ENCODE assay signal across 19 mouse cellular contexts in genomic region chr15:59733031-59733810, GRCm38 (mm10).
"Had no signal": no experiment of that assay in that cellular context is flagged by ENCODE, and none has a peak within 500 bp of the region (broad histone marks: within the 10 kb centered on the region; RNA-seq: fewer than 3 reads in every experiment).

No protein-coding gene starts in this region.

- H3K27me3 ChIP-seq: limb, embryonic 13.5 days; liver, embryonic 12.5 days; liver, embryonic 15.5 days had no signal

- H3K4me2 ChIP-seq: limb, embryonic 13.5 days; liver, embryonic 12.5 days; liver, embryonic 15.5 days; midbrain, embryonic 11.5 days had no signal

- H3K9ac ChIP-seq: limb, embryonic 13.5 days; liver, embryonic 12.5 days; liver, embryonic 15.5 days had no signal

- H3K9me3 ChIP-seq: limb, embryonic 10.5 days; liver, embryonic 12.5 days; liver, embryonic 15.5 days had no signal

- H3K4me3 ChIP-seq: layer of hippocampus, adult 2 months; limb, embryonic 10.5 days; limb, embryonic 13.5 days; liver, embryonic 12.5 days; liver, embryonic 15.5 days had no signal

- ATAC-seq: inflammation-experienced regulatory T-cells, adult 6 months; intestine, embryonic 16.5 days; liver, embryonic 12.5 days had no signal

- H3K4me1 ChIP-seq: limb, embryonic 10.5 days; limb, embryonic 13.5 days had no signal

- H3K36me3 ChIP-seq: limb, embryonic 10.5 days; limb, embryonic 13.5 days; liver, embryonic 12.5 days; liver, embryonic 15.5 days had no signal

- H3K27ac ChIP-seq: layer of hippocampus, adult 2 months; limb, embryonic 10.5 days; limb, embryonic 13.5 days; liver, embryonic 12.5 days; liver, embryonic 15.5 days; stomach, postnatal 0 days had no signal

- DNase-seq: liver; lung, adult 2 months; lung, postnatal 14 days; lung, postnatal 4 days; midbrain, embryonic 14.5 days; right cerebral cortex, adult 18-20 months; right cerebral cortex, postnatal 14 days; right cerebral cortex, postnatal 4 days; thymus, adult 2 months; thymus, postnatal 25 days had no signal
